Mouse (Mus musculus) hindbrain, embryonic 10.5 days (tissue): ENCODE measurements around the gene Sox5. TPM values are rescaled to one million over a fixed set of nuclear protein-coding genes. Genes with fewer than 3 reads are reported as not detected.

Experiments
- DNase-seq: peaks from one replicate; pipeline ENCODE4 v3.0.0-alpha.2; 2017; ENCODE audit warnings: low spot score
- H3K27ac ChIP-seq: fragments of 300-500 bp; sonication (generic); 2 replicates; pipeline ENCODE4 v1.5.1; 2016; ENCODE audit warnings: mild to moderate bottlenecking, moderate library complexity
- H3K27me3 ChIP-seq: fragments of 300-500 bp; sonication (generic); 2 replicates; pipeline ENCODE4 v1.6.1; 2016; ENCODE audit warnings: mild to moderate bottlenecking; ENCODE audit not compliant: poor library complexity, insufficient read depth, severe bottlenecking
- H3K36me3 ChIP-seq: fragments of 300-500 bp; sonication (generic); 2 replicates; pipeline ENCODE4 v1.6.1; 2016; ENCODE audit warnings: mild to moderate bottlenecking, moderate library complexity
- H3K4me1 ChIP-seq: fragments of 300-500 bp; sonication (generic); replicated peaks from 2 replicates; pipeline ENCODE4 v1.6.1; 2016; ENCODE audit warnings: mild to moderate bottlenecking
- H3K4me3 ChIP-seq: fragments of 300-500 bp; sonication (generic); 2 replicates; pipeline ENCODE4 v1.5.1; 2016; ENCODE audit warnings: mild to moderate bottlenecking, moderate library complexity
- H3K9me3 ChIP-seq: fragments of 300-500 bp; sonication (generic); 2 replicates; pipeline ENCODE4 v1.6.1; 2016; ENCODE audit warnings: mild to moderate bottlenecking, moderate library complexity
- WGBS: fragments of 180-500 bp; shearing (Covaris S2); methylation state at CpG from one replicate; pipeline ENCODE4 v1.1.7; 2016; 5-methylcytosine and 5-hydroxymethylcytosine counted together
- polyA plus RNA-seq: library from polyadenylated mRNA; unstranded; fragments of >200 nt; fragmentation: Nextera tagmentation; extraction: Ambion mirVana; gene quantifications from 2 replicates; pipeline ENCODE4 v1.2.1, GENCODE M21; 2016

The Sox5 gene
- polyA plus RNA-seq, 1 experiment from 2014 or later = 30.6 TPM

DNA sequence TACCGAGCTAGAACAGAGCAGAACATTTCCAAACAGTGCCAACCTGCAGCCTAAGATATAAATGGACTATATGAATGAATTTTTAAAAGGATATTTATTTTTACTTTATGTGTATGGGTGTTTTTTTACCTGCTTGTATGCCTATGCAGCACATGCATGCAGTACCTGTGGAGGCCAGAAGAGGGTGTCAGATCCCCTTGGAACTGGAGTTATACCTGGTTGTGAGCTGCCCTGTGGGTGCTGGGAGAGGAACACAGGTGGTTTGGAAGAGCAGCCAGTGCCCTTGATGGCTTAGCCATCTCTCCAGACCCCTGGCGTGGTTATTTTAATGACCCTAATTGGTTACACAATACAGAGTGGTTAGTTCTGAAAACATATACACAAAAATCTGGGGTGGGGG lies 510.5 kb downstream of the Sox5 start:
- H3K9me3 ChIP-seq = no peaks in the 10 kb centered on the region
- no peaks in the 10 kb centered on the region for H3K36me3 ChIP-seq
- H3K4me1 ChIP-seq = peaks cover 12% of the 10 kb centered on the region
- H3K27me3 ChIP-seq = peaks cover 14% of the 10 kb centered on the region
- no peak for DNase-seq
- no peak overlapping the region for H3K27ac ChIP-seq
- 93% methylated on average over 2 of the region's 2 CpGs for WGBS
- H3K4me3 ChIP-seq = no peak overlapping the region

DNA sequence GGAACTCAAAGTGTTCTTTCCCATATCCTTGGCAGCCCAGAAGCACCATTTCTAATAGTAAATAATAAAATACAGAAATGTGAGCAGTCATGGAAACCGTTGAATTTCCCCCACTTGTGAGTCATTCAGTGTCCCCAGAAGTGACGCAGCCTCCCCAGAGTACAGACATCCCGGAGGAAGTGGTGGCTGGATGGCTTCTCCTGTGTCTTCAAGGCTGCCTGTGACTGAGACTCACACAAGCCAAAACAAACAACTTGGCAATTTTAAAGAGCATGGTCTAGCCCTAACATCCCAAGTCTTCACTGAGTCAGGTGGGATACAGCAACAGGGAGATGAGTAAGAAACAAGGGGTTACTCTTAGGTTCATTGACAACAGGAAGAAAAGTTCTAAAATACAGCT lies 511.5 kb downstream of the Sox5 start:
- WGBS = 85% methylated on average over 3 of the region's 3 CpGs
- no peaks in the 10 kb centered on the region for H3K9me3 ChIP-seq

GRCm38 (mm10) chr6:144269666-144270065 lies 512.1 kb downstream of the Sox5 start:
- peaks cover 21% of the 10 kb centered on the region for H3K4me1 ChIP-seq
- WGBS = 74% methylated on average over 4 of the region's 4 CpGs
- peaks cover 26% of the 10 kb centered on the region for H3K27me3 ChIP-seq
- no peak overlapping the region for H3K4me3 ChIP-seq
- no peak for DNase-seq
- H3K27ac ChIP-seq = no peak overlapping the region
- H3K9me3 ChIP-seq = no peaks in the 10 kb centered on the region
- H3K36me3 ChIP-seq = no peaks in the 10 kb centered on the region

More for the DNA sequence above, 511.5 kb downstream of the Sox5 start:
- Histone ChIP-seq H3K4me3 (no peak overlapping the region), H3K36me3 (no peaks in the 10 kb centered on the region), H3K4me1 (peaks cover 17% of the 10 kb centered on the region), H3K27me3 (peaks cover 22% of the 10 kb centered on the region), H3K27ac (no peak overlapping the region)
- no peak for DNase-seq

GRCm38 (mm10) chr6:144265752-144266151 lies 516.0 kb downstream of the Sox5 start:
- no peak for DNase-seq
- Histone ChIP-seq H3K4me3 (no peak overlapping the region), H3K4me1 (peaks cover 23% of the 10 kb centered on the region), H3K9me3 (no peaks in the 10 kb centered on the region), H3K27ac (peak overlapping the region; percentile 82), H3K27me3 (peaks cover 45% of the 10 kb centered on the region), H3K36me3 (no peaks in the 10 kb centered on the region)
- 87% methylated on average over 5 of the region's 5 CpGs for WGBS

DNA sequence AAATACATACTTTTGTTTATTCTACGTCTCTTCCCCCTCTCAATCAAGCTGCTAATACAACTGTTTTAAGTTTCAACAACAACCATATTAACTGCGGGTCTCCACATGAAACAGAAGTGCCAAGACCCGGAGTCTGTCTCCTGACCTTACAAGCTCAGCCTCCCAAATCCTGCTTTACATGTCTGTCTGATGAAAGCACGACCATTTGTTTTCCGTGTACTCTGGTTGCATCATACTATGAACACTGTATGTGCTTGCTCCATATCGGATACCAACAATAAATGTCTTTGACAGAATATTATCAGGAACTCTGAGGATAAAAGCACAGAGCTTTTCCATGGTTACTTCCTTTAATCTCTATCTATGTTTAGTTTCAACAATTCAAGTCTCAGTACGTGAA lies 516.8 kb downstream of the Sox5 start:
- WGBS = 63% methylated on average over 7 of the region's 7 CpGs
- Histone ChIP-seq H3K9me3 (no peaks in the 10 kb centered on the region), H3K4me1 (peaks cover 23% of the 10 kb centered on the region), H3K27ac (peak overlapping the region; percentile 82), H3K36me3 (no peaks in the 10 kb centered on the region), H3K27me3 (peaks cover 45% of the 10 kb centered on the region), H3K4me3 (no peak overlapping the region)
- no peak for DNase-seq

DNA sequence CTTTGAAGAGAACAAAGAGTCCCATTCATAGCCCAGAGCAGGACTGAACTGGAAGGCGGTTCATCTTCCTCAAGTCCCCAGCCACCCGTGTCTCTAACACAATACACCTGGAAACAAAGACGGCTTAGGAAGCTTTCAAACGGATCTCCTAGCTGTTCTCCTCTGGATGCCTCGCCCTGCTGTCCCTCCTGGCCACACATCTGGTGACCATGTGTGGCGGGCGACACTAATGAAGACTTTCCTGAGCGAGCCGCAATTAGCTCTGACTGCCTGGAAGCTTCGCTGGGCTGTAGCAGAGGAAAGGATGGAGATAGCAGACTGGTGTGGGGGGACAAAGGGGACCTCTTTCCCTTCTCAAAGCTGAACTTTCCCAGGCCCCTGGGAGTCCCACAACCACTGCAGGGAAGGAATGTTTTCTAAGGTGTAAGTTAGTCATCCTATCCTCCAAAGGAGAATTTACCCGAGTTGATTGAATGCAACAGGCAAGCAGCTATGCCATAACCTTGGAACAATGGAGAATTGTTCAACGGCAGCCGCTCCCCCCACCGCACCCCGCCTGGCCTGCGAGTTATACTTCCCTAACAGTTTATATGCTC lies 517.4 kb downstream of the Sox5 start:
- Histone ChIP-seq H3K4me3 (no peak overlapping the region), H3K27ac (peak overlapping the region; percentile 82), H3K36me3 (no peaks in the 10 kb centered on the region), H3K27me3 (peaks cover 49% of the 10 kb centered on the region), H3K9me3 (no peaks in the 10 kb centered on the region), H3K4me1 (peaks cover 21% of the 10 kb centered on the region)
- DNase-seq = peak; percentile 74
- 26% methylated on average over 16 of the region's 16 CpGs for WGBS

GRCm38 (mm10) chr6:144256500-144256899 lies 525.3 kb downstream of the Sox5 start:
- H3K27me3 ChIP-seq = peaks cover 20% of the 10 kb centered on the region
- no peak for DNase-seq
- H3K36me3 ChIP-seq = no peaks in the 10 kb centered on the region
- WGBS = 78% methylated on average over 8 of the region's 8 CpGs
- H3K27ac ChIP-seq = peak overlapping the region; percentile 8; the same call in 1 of the 2 replicates
- peaks cover 39% of the 10 kb centered on the region for H3K4me1 ChIP-seq
- no peak overlapping the region for H3K4me3 ChIP-seq
- no peaks in the 10 kb centered on the region for H3K9me3 ChIP-seq

- peak overlapping the region; percentile 82 for H3K27ac ChIP-seq
- H3K4me3 ChIP-seq = no peak overlapping the region
- peaks cover 9% of the 10 kb centered on the region for H3K27me3 ChIP-seq
- WGBS = 45% methylated on average over 7 of the region's 7 CpGs
- H3K36me3 ChIP-seq = no peaks in the 10 kb centered on the region
- peaks cover 53% of the 10 kb centered on the region for H3K4me1 ChIP-seq
- H3K9me3 ChIP-seq = no peaks in the 10 kb centered on the region
- DNase-seq = peak; percentile 27
Observed at GRCm38 (mm10) chr6:144252191-144252718, 529.5 kb downstream of the Sox5 start.

GRCm38 (mm10) chr6:144251222-144252170 lies 530.3 kb downstream of the Sox5 start:
- Histone ChIP-seq H3K36me3 (no peaks in the 10 kb centered on the region), H3K27ac (peak overlapping the region; percentile 82), H3K27me3 (peaks cover 9% of the 10 kb centered on the region), H3K9me3 (no peaks in the 10 kb centered on the region), H3K4me1 (peaks cover 49% of the 10 kb centered on the region), H3K4me3 (peak overlapping the region; percentile 13; the same call in 1 of the 2 replicates)
- 14% methylated on average over 18 of the region's 18 CpGs for WGBS
- DNase-seq = peak; percentile 68

GRCm38 (mm10) chr6:144250625-144251181 lies 531.1 kb downstream of the Sox5 start:
- peak; percentile 53 for DNase-seq
- Histone ChIP-seq H3K27ac (peak overlapping the region; percentile 82), H3K4me3 (no peak overlapping the region), H3K9me3 (no peaks in the 10 kb centered on the region), H3K36me3 (no peaks in the 10 kb centered on the region), H3K4me1 (peaks cover 42% of the 10 kb centered on the region), H3K27me3 (peaks cover 9% of the 10 kb centered on the region)
- 14% methylated on average over 6 of the region's 6 CpGs for WGBS

- H3K4me3 ChIP-seq = no peak overlapping the region
- no peak overlapping the region; the same call in 1 of the 2 replicates for H3K27ac ChIP-seq
- no peaks in the 10 kb centered on the region for H3K27me3 ChIP-seq
- H3K9me3 ChIP-seq = 0 out of 2 replicates have a peak, but pooled peaks cover 3% of the 10 kb centered on the region
- peaks cover 11% of the 10 kb centered on the region; the same call in 1 of the 2 replicates for H3K4me1 ChIP-seq
- DNase-seq = no peak
- 44% methylated on average over 11 of the region's 11 CpGs for WGBS
- no peaks in the 10 kb centered on the region for H3K36me3 ChIP-seq
Observed at GRCm38 (mm10) chr6:144236581-144236980, 545.2 kb downstream of the Sox5 start.

- no peak for DNase-seq
- WGBS = 26% methylated on average over 8 of the region's 8 CpGs
- peak overlapping the region; percentile 64 for H3K27ac ChIP-seq
- H3K36me3 ChIP-seq = no peaks in the 10 kb centered on the region
- peaks cover 47% of the 10 kb centered on the region for H3K4me1 ChIP-seq
- H3K4me3 ChIP-seq = no peak overlapping the region
- no peaks in the 10 kb centered on the region for H3K27me3 ChIP-seq
- no peaks in the 10 kb centered on the region for H3K9me3 ChIP-seq
Observed at GRCm38 (mm10) chr6:144203970-144204369, 577.8 kb downstream of the Sox5 start.
